Mouse (Mus musculus): ENCODE measurements around the gene Pif1.

DNA sequence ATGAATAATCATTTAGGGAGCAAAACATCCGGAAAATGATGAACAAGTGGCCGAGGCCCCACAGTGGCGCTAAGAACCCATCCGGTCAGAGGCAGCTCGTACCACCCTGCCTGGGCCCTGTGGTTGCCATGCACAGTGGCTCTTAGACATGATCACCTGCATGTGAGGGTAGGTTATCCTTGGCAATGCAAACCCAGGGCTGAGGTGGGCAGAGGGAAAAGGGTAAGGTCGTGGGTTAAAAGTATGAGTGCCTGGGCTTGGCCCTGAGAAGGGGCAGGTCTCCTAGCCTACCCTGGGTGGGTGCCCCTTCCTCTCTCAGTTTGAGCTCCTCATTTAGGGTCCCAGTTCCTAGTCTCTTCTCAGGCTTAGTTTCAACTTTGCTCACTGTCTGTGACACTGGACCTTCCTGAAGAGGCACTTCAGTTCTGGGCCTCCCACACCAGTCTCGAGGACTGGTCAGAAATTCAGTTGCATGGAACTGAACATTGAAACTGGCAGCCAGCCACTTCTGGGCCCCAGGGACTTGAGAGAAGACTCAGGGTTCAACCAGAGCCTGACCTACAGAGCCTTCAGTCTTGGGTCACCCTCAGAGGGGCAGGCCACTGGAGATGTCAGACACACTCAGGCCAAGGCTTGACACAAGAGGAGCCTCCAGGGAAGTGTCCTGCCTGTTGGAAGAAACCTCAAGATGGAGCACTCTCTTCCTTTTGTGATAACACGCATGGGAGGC, 48.9 kb upstream of the Pif1 start:
- TF ChIP-seq EP300 (IDR thresholded peaks at IDR 0.05; ENCODE audit: low read depth in 1 of 2, low read length in 2 of 2) (no peak), ZMIZ1 (IDR thresholded peaks at IDR 0.05; ENCODE audit: low read depth, low read length) (no peak), MXI1 (IDR thresholded peaks at IDR 0.05; ENCODE audit: low read depth, low read length) (no peak), SIN3A (IDR thresholded peaks at IDR 0.05; ENCODE audit: low read length) (no peak), POLR2A (IDR thresholded peaks at IDR 0.05; ENCODE audit: control insufficient read depth in 1 of 2, insufficient read depth in 1 of 2, low read depth in 1 of 2, low read length in 2 of 2, poor library complexity in 1 of 2) (no peak), CTCF (IDR thresholded peaks at IDR 0.05 in 2 of 3, conservative IDR thresholded peaks at IDR 0.05 in 1 of 3; ENCODE audit: control insufficient read depth in 1 of 3, insufficient read depth in 1 of 3, low read depth in 2 of 3, low read length in 3 of 3, poor library complexity in 1 of 3, severe bottlenecking in 1 of 3) (no peak), MAX (IDR thresholded peaks at IDR 0.05; ENCODE audit: low read length) (no peak), RAD21 (IDR thresholded peaks at IDR 0.05; ENCODE audit: low read depth, low read length) (no peak), ZKSCAN1 (IDR thresholded peaks at IDR 0.05; ENCODE audit: low read depth, low read length) (no peak)

Measured in MEL (cell line).